Mouse (Mus musculus): ENCODE data around the gene Mink1. TPM values are rescaled to one million over a fixed set of nuclear protein-coding genes. Genes with fewer than 3 reads are reported as not detected.

Gene Mink1
- polyA plus RNA-seq, 1 experiment from 2014 or later = 20.4 TPM

- WGBS = under 1% methylated on average over 64 of the region's 65 CpGs
- no peak within 1 kb of the TSS for H3K27ac ChIP-seq (replicated peaks; ENCODE audit: low read depth, low read length)
- H3K9ac ChIP-seq (replicated peaks; ENCODE audit: low read length) = peak within 1 kb of the TSS; percentile 46
- peak within 1 kb of the TSS; percentile 72 for H3K4me2 ChIP-seq (ENCODE audit: low read length)
- DNase-seq (peak; percentile 90), ATAC-seq (ENCODE audit: low FRiP score, low TSS enrichment) (peak; percentile 57; the same call in 1 of the 2 replicates)
- H3K4me3 ChIP-seq (replicated peaks; ENCODE audit: low read depth, low read length) = peak within 1 kb of the TSS; percentile 54
- H3K27me3 ChIP-seq (ENCODE audit: control insufficient read depth, insufficient read depth, low read length) = peaks cover 12% of the 10 kb centered on the region; the same call in 1 of the 2 replicates
- no peaks in the 10 kb centered on the region for H3K36me3 ChIP-seq (ENCODE audit: control insufficient read depth, insufficient read depth, low read length)
- no peaks in the 10 kb centered on the region for H3K4me1 ChIP-seq (ENCODE audit: control insufficient read depth, insufficient read depth, low read length)
- no peaks in the 10 kb centered on the region for H3K9me3 ChIP-seq (ENCODE audit: control insufficient read depth, low read length)
Observed at GRCm38 (mm10) chr11:70539877-70540587, 22.6 kb upstream of the Mink1 start, which contains the start of gene Pld2. Gene Pld2 (plus strand): TSS chr11:70540064.

GRCm38 (mm10) chr11:70540928-70541327, 21.8 kb upstream of the Mink1 start:
- peak overlapping the region; percentile 54; the same call in 1 of the 2 replicates for H3K4me3 ChIP-seq (replicated peaks; ENCODE audit: low read depth, low read length)
- no peak for ATAC-seq (ENCODE audit: low FRiP score, low TSS enrichment)
- no peaks in the 10 kb centered on the region for H3K4me1 ChIP-seq (ENCODE audit: control insufficient read depth, insufficient read depth, low read length)
- H3K27ac ChIP-seq (replicated peaks; ENCODE audit: low read depth, low read length) = no peak overlapping the region
- 91% methylated on average over 7 of the region's 7 CpGs for WGBS
- H3K9ac ChIP-seq (replicated peaks; ENCODE audit: low read length) = no peak overlapping the region; the same call in 1 of the 2 replicates
- H3K9me3 ChIP-seq (ENCODE audit: control insufficient read depth, low read length) = no peaks in the 10 kb centered on the region
- no peaks in the 10 kb centered on the region for H3K36me3 ChIP-seq (ENCODE audit: control insufficient read depth, insufficient read depth, low read length)
- peaks cover 12% of the 10 kb centered on the region; the same call in 1 of the 2 replicates for H3K27me3 ChIP-seq (ENCODE audit: control insufficient read depth, insufficient read depth, low read length)
- H3K4me2 ChIP-seq (ENCODE audit: low read length) = peak overlapping the region; percentile 72
- no peak for DNase-seq

DNA sequence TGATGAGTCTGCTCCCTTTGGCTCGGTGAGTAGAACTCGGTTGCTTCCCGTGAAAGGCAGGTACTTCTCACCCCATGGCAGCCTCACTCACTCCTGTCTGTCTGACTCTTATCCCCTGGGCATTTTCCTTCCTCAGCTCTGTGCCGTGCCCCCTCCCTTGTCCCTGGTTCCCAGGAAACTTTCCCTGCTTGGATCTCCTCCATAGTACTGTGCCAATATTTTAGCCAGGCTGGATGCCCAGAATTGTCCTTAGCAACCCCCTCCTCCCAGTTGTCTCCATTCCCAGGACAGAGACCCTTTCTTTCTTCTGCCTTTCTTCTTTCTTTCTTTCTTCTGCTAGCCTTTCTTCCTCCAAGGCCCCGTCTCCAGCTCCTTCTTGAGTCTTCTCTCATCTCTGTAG, 21.3 kb upstream of the Mink1 start:
- Histone ChIP-seq H3K36me3 (ENCODE audit: control insufficient read depth, insufficient read depth, low read length) (no peaks in the 10 kb centered on the region), H3K4me3 (replicated peaks; ENCODE audit: low read depth, low read length) (no peak overlapping the region), H3K27me3 (ENCODE audit: control insufficient read depth, insufficient read depth, low read length) (peaks cover 12% of the 10 kb centered on the region; the same call in 1 of the 2 replicates), H3K4me1 (ENCODE audit: control insufficient read depth, insufficient read depth, low read length) (no peaks in the 10 kb centered on the region), H3K9me3 (ENCODE audit: control insufficient read depth, low read length) (no peaks in the 10 kb centered on the region), H3K27ac (replicated peaks; ENCODE audit: low read depth, low read length) (no peak overlapping the region), H3K4me2 (ENCODE audit: low read length) (peak overlapping the region; percentile 72), H3K9ac (replicated peaks; ENCODE audit: low read length) (no peak overlapping the region)
- DNase-seq (peak; percentile 15), ATAC-seq (ENCODE audit: low FRiP score, low TSS enrichment) (no peak)
- WGBS = 79% methylated on average over 5 of the region's 5 CpGs

DNA sequence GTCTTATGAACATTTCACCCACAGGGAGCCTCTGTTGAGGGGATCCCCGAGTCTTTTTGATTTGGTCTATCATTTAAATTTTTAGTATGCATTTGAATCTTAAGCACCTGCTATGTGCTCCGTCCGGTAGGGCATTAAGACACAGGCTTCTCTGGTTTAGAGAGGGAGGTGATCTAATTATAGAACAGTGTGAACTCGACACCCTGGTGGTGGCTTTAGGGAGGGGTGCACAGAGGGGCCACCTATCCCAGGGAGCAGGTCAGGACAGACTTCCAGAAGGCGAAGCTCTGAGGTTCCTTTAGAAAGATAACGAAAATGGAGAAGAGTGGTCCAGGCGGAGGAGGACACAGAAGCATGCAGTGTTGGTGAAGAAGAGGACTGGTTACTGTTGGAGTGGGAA, 18.2 kb upstream of the Mink1 start:
- Histone ChIP-seq H3K27ac (replicated peaks; ENCODE audit: low read depth, low read length) (no peak overlapping the region), H3K9me3 (ENCODE audit: control insufficient read depth, low read length) (no peaks in the 10 kb centered on the region), H3K9ac (replicated peaks; ENCODE audit: low read length) (no peak overlapping the region), H3K4me2 (ENCODE audit: low read length) (no peak overlapping the region), H3K27me3 (ENCODE audit: control insufficient read depth, insufficient read depth, low read length) (peaks cover 8% of the 10 kb centered on the region; the same call in 1 of the 2 replicates), H3K4me3 (replicated peaks; ENCODE audit: low read depth, low read length) (no peak overlapping the region), H3K36me3 (ENCODE audit: control insufficient read depth, insufficient read depth, low read length) (no peaks in the 10 kb centered on the region), H3K4me1 (ENCODE audit: control insufficient read depth, insufficient read depth, low read length) (no peaks in the 10 kb centered on the region)
- WGBS = 72% methylated on average over 7 of the region's 7 CpGs
- ATAC-seq (ENCODE audit: low FRiP score, low TSS enrichment) (no peak), DNase-seq (no peak)

DNA sequence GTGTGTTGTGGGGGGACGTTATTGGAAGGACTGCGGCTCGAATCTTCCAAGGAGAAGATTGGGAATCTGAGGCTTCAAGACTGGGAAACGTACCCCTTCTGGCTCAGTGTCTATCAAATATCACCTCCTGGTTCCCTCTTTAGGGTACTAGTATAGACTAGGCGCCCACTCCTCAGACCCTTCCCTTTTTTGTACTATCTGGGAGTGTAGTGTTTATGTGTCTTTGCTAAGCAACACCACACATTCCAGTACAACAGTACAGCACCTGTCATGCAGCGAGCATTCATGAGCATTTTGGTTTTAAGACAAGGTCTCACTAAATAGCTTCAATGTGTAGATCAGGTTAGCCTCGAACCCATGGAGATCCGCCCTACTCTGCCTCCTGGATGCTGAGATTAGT, 11.2 kb upstream of the Mink1 start:
- ATAC-seq (ENCODE audit: low FRiP score, low TSS enrichment) (no peak), DNase-seq (no peak)
- Histone ChIP-seq H3K4me1 (ENCODE audit: control insufficient read depth, insufficient read depth, low read length) (no peaks in the 10 kb centered on the region), H3K9me3 (ENCODE audit: control insufficient read depth, low read length) (no peaks in the 10 kb centered on the region), H3K4me3 (replicated peaks; ENCODE audit: low read depth, low read length) (no peak overlapping the region), H3K27ac (replicated peaks; ENCODE audit: low read depth, low read length) (no peak overlapping the region), H3K36me3 (ENCODE audit: control insufficient read depth, insufficient read depth, low read length) (no peaks in the 10 kb centered on the region), H3K9ac (replicated peaks; ENCODE audit: low read length) (no peak overlapping the region), H3K27me3 (ENCODE audit: control insufficient read depth, insufficient read depth, low read length) (no peaks in the 10 kb centered on the region), H3K4me2 (ENCODE audit: low read length) (no peak overlapping the region)
- 87% methylated on average over 8 of the region's 8 CpGs for WGBS

- no peaks in the 10 kb centered on the region for H3K36me3 ChIP-seq (ENCODE audit: control insufficient read depth, insufficient read depth, low read length)
- no peak overlapping the region for H3K4me3 ChIP-seq (replicated peaks; ENCODE audit: low read depth, low read length)
- no peaks in the 10 kb centered on the region for H3K27me3 ChIP-seq (ENCODE audit: control insufficient read depth, insufficient read depth, low read length)
- H3K9ac ChIP-seq (replicated peaks; ENCODE audit: low read length) = no peak overlapping the region
- no peak overlapping the region for H3K27ac ChIP-seq (replicated peaks; ENCODE audit: low read depth, low read length)
- 46% methylated on average over 7 of the region's 7 CpGs for WGBS
- DNase-seq (no peak), ATAC-seq (ENCODE audit: low FRiP score, low TSS enrichment) (no peak)
- no peaks in the 10 kb centered on the region for H3K4me1 ChIP-seq (ENCODE audit: control insufficient read depth, insufficient read depth, low read length)
- no peak overlapping the region for H3K4me2 ChIP-seq (ENCODE audit: low read length)
- no peaks in the 10 kb centered on the region for H3K9me3 ChIP-seq (ENCODE audit: control insufficient read depth, low read length)
Observed at GRCm38 (mm10) chr11:70553940-70554339, 8.7 kb upstream of the Mink1 start.

DNA sequence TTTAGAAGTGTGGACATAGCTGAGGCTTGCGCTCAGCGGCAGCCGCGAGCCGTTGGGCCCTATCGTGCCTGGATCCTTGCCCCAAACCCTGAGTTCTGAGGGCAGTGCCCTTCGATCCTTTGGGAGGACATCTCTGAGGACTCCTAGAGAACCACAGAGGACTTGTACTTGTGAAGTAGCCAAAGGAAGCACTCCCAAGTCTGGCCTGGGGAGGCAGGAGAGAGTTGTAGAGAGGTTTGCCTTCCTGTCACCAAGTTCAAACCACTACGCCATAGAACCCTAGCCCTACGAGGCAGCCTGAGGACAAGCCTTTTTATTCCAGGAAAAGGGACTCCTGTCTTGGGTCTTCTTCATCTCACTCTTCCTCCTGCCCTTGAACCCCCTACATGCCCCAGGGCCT, 5.1 kb upstream of the Mink1 start:
- ATAC-seq (ENCODE audit: low FRiP score, low TSS enrichment) = no peak
- Histone ChIP-seq H3K4me2 (ENCODE audit: low read length) (no peak overlapping the region), H3K9me3 (ENCODE audit: control insufficient read depth, low read length) (no peaks in the 10 kb centered on the region), H3K36me3 (ENCODE audit: control insufficient read depth, insufficient read depth, low read length) (no peaks in the 10 kb centered on the region), H3K27me3 (ENCODE audit: control insufficient read depth, insufficient read depth, low read length) (no peaks in the 10 kb centered on the region), H3K9ac (replicated peaks; ENCODE audit: low read length) (no peak overlapping the region), H3K4me3 (replicated peaks; ENCODE audit: low read depth, low read length) (no peak overlapping the region), H3K4me1 (ENCODE audit: control insufficient read depth, insufficient read depth, low read length) (peaks cover 7% of the 10 kb centered on the region; the same call in 1 of the 2 replicates), H3K27ac (replicated peaks; ENCODE audit: low read depth, low read length) (no peak overlapping the region)
- 91% methylated on average over 9 of the region's 9 CpGs for WGBS
- DNase-seq = no peak

DNA sequence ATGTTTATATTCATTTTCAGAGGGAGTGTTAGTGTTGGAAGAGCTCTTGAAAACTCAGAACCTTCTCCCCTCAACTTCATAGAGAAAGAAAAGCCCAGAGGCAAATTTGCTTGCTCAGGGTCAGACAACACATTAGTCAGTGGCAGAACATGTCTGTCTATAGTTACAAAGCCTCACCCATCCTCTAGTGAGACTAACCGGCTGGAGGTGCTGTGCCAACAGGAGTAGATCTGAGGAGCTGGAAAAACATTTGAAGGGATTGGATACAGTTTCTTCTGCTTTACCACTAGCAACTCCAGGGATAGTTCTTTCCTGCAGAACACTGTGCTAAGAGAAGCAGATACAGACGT, 769 bp upstream of the Mink1 start:
- DNase-seq = no peak
- no peak for ATAC-seq (ENCODE audit: low FRiP score, low TSS enrichment)

GRCm38 (mm10) chr11:70562995-70563469, 351 bp downstream of the Mink1 start:
- H3K9ac ChIP-seq (replicated peaks; ENCODE audit: low read length) = peak overlapping the region; percentile 88
- ATAC-seq (ENCODE audit: low FRiP score, low TSS enrichment) = no peak; the same call in none of the 2 replicates

More for the DNA sequence above, 769 bp upstream of the Mink1 start:
- Histone ChIP-seq H3K9ac (replicated peaks; ENCODE audit: low read length) (peak overlapping the region; percentile 88; the same call in 1 of the 2 replicates), H3K36me3 (ENCODE audit: control insufficient read depth, insufficient read depth, low read length) (no peaks in the 10 kb centered on the region), H3K9me3 (ENCODE audit: control insufficient read depth, low read length) (no peaks in the 10 kb centered on the region), H3K4me2 (ENCODE audit: low read length) (peak overlapping the region; percentile 88), H3K4me1 (ENCODE audit: control insufficient read depth, insufficient read depth, low read length) (peaks cover 26% of the 10 kb centered on the region), H3K4me3 (replicated peaks; ENCODE audit: low read depth, low read length) (peak overlapping the region; percentile 89), H3K27ac (replicated peaks; ENCODE audit: low read depth, low read length) (peak overlapping the region; percentile 84), H3K27me3 (ENCODE audit: control insufficient read depth, insufficient read depth, low read length) (no peaks in the 10 kb centered on the region)
- 0% methylated on average over 2 of the region's 2 CpGs for WGBS

More at GRCm38 (mm10) chr11:70562995-70563469, 351 bp downstream of the Mink1 start:
- peak overlapping the region; percentile 89 for H3K4me3 ChIP-seq (replicated peaks; ENCODE audit: low read depth, low read length)
- H3K27me3 ChIP-seq (ENCODE audit: control insufficient read depth, insufficient read depth, low read length) = no peaks in the 10 kb centered on the region
- H3K9me3 ChIP-seq (ENCODE audit: control insufficient read depth, low read length) = no peaks in the 10 kb centered on the region
- DNase-seq = no peak
- WGBS = 1% methylated on average over 31 of the region's 31 CpGs
- H3K36me3 ChIP-seq (ENCODE audit: control insufficient read depth, insufficient read depth, low read length) = no peaks in the 10 kb centered on the region
- H3K4me1 ChIP-seq (ENCODE audit: control insufficient read depth, insufficient read depth, low read length) = peaks cover 26% of the 10 kb centered on the region
- peak overlapping the region; percentile 84 for H3K27ac ChIP-seq (replicated peaks; ENCODE audit: low read depth, low read length)
- peak overlapping the region; percentile 88 for H3K4me2 ChIP-seq (ENCODE audit: low read length)
